Comparison of ENCODE assay signal across 28 mouse cellular contexts in genomic region chr9:37037405-37037804, GRCm38 (mm10).
DNase-seq lines count a peak whose midpoint lies in the region; ATAC-seq and TF ChIP-seq lines count a peak whose summit lies in the region.
"Had no signal": no experiment of that assay in that cellular context is flagged by ENCODE, and none has a peak within 500 bp of the region (broad histone marks: within the 10 kb centered on the region; RNA-seq: fewer than 3 reads in every experiment).

No protein-coding gene starts in this region.

- TF ChIP-seq POLR2A in lung, adult 2 months (IDR thresholded peaks at IDR 0.05; ENCODE audit: borderline replicate concordance, extremely low read depth, low read depth, low read length), result no peak

- H3K36me3 ChIP-seq in lung, embryonic 14.5 days (ENCODE audit: insufficient read depth), result no peaks in the 10 kb centered on the region
- no peaks in the 10 kb centered on the region for H3K36me3 ChIP-seq in neural tube, embryonic 14.5 days (ENCODE audit: control insufficient read depth, insufficient read depth, low read length)
- H3K36me3 ChIP-seq: embryonic facial prominence, embryonic 15.5 days; hindbrain, embryonic 15.5 days; liver, embryonic 12.5 days had no signal

- DNase-seq in frontal cortex, postnatal 25 days (ENCODE audit: low spot score in 2 of 2), result no peak
- peak; percentile 70 for DNase-seq in lung, embryonic 14.5 days
- no peak for DNase-seq in lung, adult 2 months
- no peak for DNase-seq in neural tube, embryonic 10.5 days (ENCODE audit: extremely low spot score, low spot score)
- peak; percentile 50 for DNase-seq in yolk sac, embryonic 10.5 days (ENCODE audit: low spot score)
- DNase-seq in frontal cortex, postnatal 10 days (ENCODE audit: low spot score in 2 of 2), result no peak
- DNase-seq: adrenal gland, postnatal 25 days; cerebellum, adult 11-12 months; cerebellum, adult 9-11 months; gastrocnemius, adult 2 months; gastrocnemius, postnatal 36 days; heart, postnatal 14 days; kidney, adult 18-20 months; kidney, postnatal 14 days; left cerebral cortex, postnatal 4 days; lung, adult 18-20 months; right cerebral cortex, adult 18-20 months; spleen, adult 18-20 months; thymus, adult 18-20 months; thymus, postnatal 25 days had no signal

- 0 out of 2 replicates have a peak, but pooled peaks have one; percentile 22 for ATAC-seq in frontal cortex, adult (ENCODE audit: low TSS enrichment)
- no peak for ATAC-seq in lung, embryonic 14.5 days (ENCODE audit: insufficient read depth)
- ATAC-seq in neural tube, embryonic 14.5 days (ENCODE audit: low read depth), result no peak
- ATAC-seq: liver, embryonic 12.5 days had no signal

- 56% methylated on average over 12 of the region's 12 CpGs for WGBS in lung, embryonic 14.5 days
- 62% methylated on average over 12 of the region's 12 CpGs for WGBS in lung, adult 2 months
- 65% methylated on average over 12 of the region's 12 CpGs for WGBS in neural tube, embryonic 14.5 days

- no peaks in the 10 kb centered on the region for H3K9me3 ChIP-seq in lung, embryonic 14.5 days (ENCODE audit: low read depth, low read length)
- no peaks in the 10 kb centered on the region for H3K9me3 ChIP-seq in neural tube, embryonic 14.5 days (ENCODE audit: control insufficient read depth, low read length)
- H3K9me3 ChIP-seq: embryonic facial prominence, embryonic 15.5 days; forebrain, embryonic 13.5 days; hindbrain, embryonic 15.5 days; liver, embryonic 12.5 days had no signal

- peaks cover 7% of the 10 kb centered on the region; the same call in 1 of the 2 replicates for H3K4me1 ChIP-seq in lung, embryonic 14.5 days (ENCODE audit: insufficient read depth)
- no peaks in the 10 kb centered on the region for H3K4me1 ChIP-seq in lung, adult 2 months (ENCODE audit: control insufficient read depth, insufficient read depth, low read length)
- H3K4me1 ChIP-seq in neural tube, embryonic 14.5 days (ENCODE audit: control insufficient read depth, insufficient read depth, low read length), result peaks cover 12% of the 10 kb centered on the region
- H3K4me1 ChIP-seq: embryonic facial prominence, embryonic 15.5 days; liver, embryonic 12.5 days had no signal

- H3K27me3 ChIP-seq in lung, embryonic 14.5 days (ENCODE audit: insufficient read depth, low read length), result no peaks in the 10 kb centered on the region
- H3K27me3 ChIP-seq in neural tube, embryonic 14.5 days (ENCODE audit: control insufficient read depth, insufficient read depth, low read length), result no peaks in the 10 kb centered on the region
- H3K27me3 ChIP-seq: embryonic facial prominence, embryonic 15.5 days; forebrain, embryonic 13.5 days; hindbrain, embryonic 15.5 days; liver, embryonic 12.5 days had no signal

- TF ChIP-seq CTCF in lung, embryonic 14.5 days (IDR thresholded peaks at IDR 0.05; ENCODE audit: low read depth), result no peak
- no peak for TF ChIP-seq CTCF in lung, adult 2 months (IDR thresholded peaks at IDR 0.05; ENCODE audit: insufficient read depth, low read length)

- no peak overlapping the region for H3K27ac ChIP-seq in lung, embryonic 14.5 days (ENCODE audit: low read depth)
- H3K27ac ChIP-seq in neural tube, embryonic 14.5 days (ENCODE audit: low read depth, low read length), result 0 out of 2 replicates have a peak overlapping the region, but pooled peaks have one; percentile 13
- H3K27ac ChIP-seq: embryonic facial prominence, embryonic 15.5 days; gastrocnemius, adult 2 months; hindbrain, embryonic 10.5 days; liver, embryonic 12.5 days; macrophage had no signal

- H3K9ac ChIP-seq in lung, embryonic 14.5 days, result no peak overlapping the region
- no peak overlapping the region for H3K9ac ChIP-seq in neural tube, embryonic 14.5 days (replicated peaks; ENCODE audit: low read depth, low read length)
- H3K9ac ChIP-seq: embryonic facial prominence, embryonic 15.5 days; forebrain, embryonic 13.5 days; hindbrain, embryonic 15.5 days; liver, embryonic 12.5 days had no signal

- no peak overlapping the region for H3K4me2 ChIP-seq in lung, embryonic 14.5 days
- H3K4me2 ChIP-seq in neural tube, embryonic 14.5 days (ENCODE audit: low read depth, low read length), result no peak overlapping the region
- H3K4me2 ChIP-seq: embryonic facial prominence, embryonic 15.5 days; forebrain, embryonic 13.5 days; hindbrain, embryonic 15.5 days; liver, embryonic 12.5 days had no signal

- H3K4me3 ChIP-seq in lung, embryonic 14.5 days (ENCODE audit: low read depth, low read length), result no peak overlapping the region
- H3K4me3 ChIP-seq in lung, adult 2 months (replicated peaks; ENCODE audit: extremely low read depth, low read depth, low read length), result no peak overlapping the region
- no peak overlapping the region for H3K4me3 ChIP-seq in neural tube, embryonic 14.5 days (ENCODE audit: low read depth, low read length)
- H3K4me3 ChIP-seq: embryonic facial prominence, embryonic 15.5 days; forebrain, embryonic 13.5 days; gastrocnemius, adult 2 months; hindbrain, embryonic 10.5 days; hindbrain, embryonic 15.5 days; liver, embryonic 12.5 days had no signal

Comparison
In these comparisons a context has a peak if more than half of its experiments do, and no peak if none do; other contexts are left out.
1. DNase-seq: peak in lung, embryonic 14.5 days (single experiment) and yolk sac, embryonic 10.5 days (single experiment); none in frontal cortex, postnatal 25 days (0 of 2), lung, adult 2 months (single experiment), neural tube, embryonic 10.5 days (single experiment) and frontal cortex, postnatal 10 days (0 of 2).